Comparison of ENCODE assay signal across 8 mouse cellular contexts in the genomic region with DNA sequence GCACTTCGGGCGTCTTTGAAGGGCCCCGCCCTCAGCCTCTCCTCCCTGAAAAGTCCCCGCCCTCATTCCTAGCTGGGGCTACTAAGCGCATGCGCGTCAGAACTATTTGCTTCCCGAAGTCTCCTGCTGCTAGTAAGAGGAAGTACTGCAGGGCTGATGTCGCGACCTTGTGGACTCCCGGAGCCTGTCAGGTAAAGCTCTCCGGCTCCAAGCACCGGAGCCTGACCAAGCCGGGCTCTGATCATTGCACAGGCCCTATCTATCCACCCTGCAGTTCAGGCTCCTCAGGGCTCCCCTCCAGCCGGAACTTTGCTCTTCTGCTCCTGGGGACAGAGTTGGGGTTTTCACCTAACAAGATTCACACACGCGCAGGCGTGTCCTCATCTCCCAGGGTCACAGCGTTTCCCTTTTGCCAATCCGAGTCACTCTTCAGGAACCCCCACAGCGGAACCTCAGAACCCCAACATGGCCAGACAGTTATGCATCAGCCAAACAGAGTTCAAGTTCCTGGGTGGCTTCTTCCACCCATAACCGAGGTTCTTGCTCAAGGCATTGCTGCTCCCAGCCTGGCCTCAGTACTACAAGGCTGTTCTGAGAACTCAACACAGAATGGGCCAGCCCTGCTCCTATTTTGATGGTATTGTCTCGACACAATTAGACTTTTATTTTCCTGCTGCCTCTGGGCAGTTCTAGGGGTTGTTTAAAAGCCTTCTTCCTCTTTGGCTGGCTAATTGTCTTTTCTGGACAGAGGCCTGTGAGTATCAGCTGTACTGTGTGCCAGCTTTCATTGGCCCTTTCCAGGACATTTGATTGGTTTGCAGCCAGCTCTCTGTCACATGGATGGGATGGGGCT. TPM values are rescaled to one million over a fixed set of nuclear protein-coding genes. Genes with fewer than 3 reads are reported as not detected.
DNase-seq lines count a peak whose midpoint lies in the region; ATAC-seq and TF ChIP-seq lines count a peak whose summit lies in the region.

Gene Nudt7, plus strand, starts transcription at position 48 of the 853 bp plus-strand sequence.

- H3K36me3 ChIP-seq in erythroblast, embryonic 14.5 days (ENCODE audit: control insufficient read depth), result peaks cover 5% of the 10 kb centered on the region
- H3K36me3 ChIP-seq in heart, embryonic 10.5 days, result no peaks in the 10 kb centered on the region
- H3K36me3 ChIP-seq in kidney, embryonic 14.5 days (ENCODE audit: control insufficient read depth, insufficient read depth, low read length), result no peaks in the 10 kb centered on the region
- no peaks in the 10 kb centered on the region for H3K36me3 ChIP-seq in limb, embryonic 14.5 days (ENCODE audit: control insufficient read depth, insufficient read depth, low read length)
- H3K36me3 ChIP-seq in midbrain, embryonic 16.5 days (ENCODE audit: control insufficient read depth, insufficient read depth, low read length), result no peaks in the 10 kb centered on the region

- H3K27ac ChIP-seq in heart, embryonic 10.5 days, result peak within 1 kb of the TSS; percentile 91
- H3K27ac ChIP-seq in kidney, embryonic 14.5 days (ENCODE audit: low read depth, low read length), result 0 out of 2 replicates have a peak within 1 kb of the TSS, but pooled peaks have one; percentile 48
- no peak within 1 kb of the TSS; the same call in 1 of the 2 replicates for H3K27ac ChIP-seq in limb, embryonic 14.5 days (replicated peaks; ENCODE audit: low read depth, low read length)
- H3K27ac ChIP-seq in midbrain, embryonic 16.5 days (ENCODE audit: low read length), result peak within 1 kb of the TSS; percentile 13; the same call in 1 of the 2 replicates

- H3K9ac ChIP-seq in kidney, embryonic 14.5 days (ENCODE audit: low read depth, low read length), result peak within 1 kb of the TSS; percentile 63
- peak within 1 kb of the TSS; percentile 66 for H3K9ac ChIP-seq in limb, embryonic 14.5 days (ENCODE audit: low read depth, low read length, severe bottlenecking)
- H3K9ac ChIP-seq in midbrain, embryonic 16.5 days (ENCODE audit: low read depth, low read length), result peak within 1 kb of the TSS; percentile 31

- peaks cover 41% of the 10 kb centered on the region for H3K4me1 ChIP-seq in erythroblast, embryonic 14.5 days (ENCODE audit: control insufficient read depth)
- peaks cover 8% of the 10 kb centered on the region; the same call in 1 of the 2 replicates for H3K4me1 ChIP-seq in heart, embryonic 10.5 days
- no peaks in the 10 kb centered on the region for H3K4me1 ChIP-seq in kidney, embryonic 14.5 days (ENCODE audit: control insufficient read depth, insufficient read depth, low read length)
- peaks cover 8% of the 10 kb centered on the region for H3K4me1 ChIP-seq in limb, embryonic 14.5 days (ENCODE audit: control insufficient read depth, insufficient read depth, low read length)
- no peaks in the 10 kb centered on the region; the same call in 1 of the 2 replicates for H3K4me1 ChIP-seq in midbrain, embryonic 16.5 days (ENCODE audit: control insufficient read depth, insufficient read depth, low read length)

- H3K4me2 ChIP-seq in kidney, embryonic 14.5 days (replicated peaks; ENCODE audit: low read depth, low read length), result peak within 1 kb of the TSS; percentile 87
- peak within 1 kb of the TSS; percentile 71 for H3K4me2 ChIP-seq in limb, embryonic 14.5 days (replicated peaks; ENCODE audit: low read depth, low read length, severe bottlenecking)
- H3K4me2 ChIP-seq in midbrain, embryonic 16.5 days (ENCODE audit: low read length), result peak within 1 kb of the TSS; percentile 70

- H3K4me3 ChIP-seq in erythroblast, embryonic 14.5 days (replicated peaks), result peak within 1 kb of the TSS; percentile 73
- peak within 1 kb of the TSS; percentile 69 for H3K4me3 ChIP-seq in heart, embryonic 10.5 days
- H3K4me3 ChIP-seq in kidney, embryonic 14.5 days (ENCODE audit: low read length), result peak within 1 kb of the TSS; percentile 61
- H3K4me3 ChIP-seq in limb, embryonic 14.5 days (replicated peaks; ENCODE audit: low read length), result peak within 1 kb of the TSS; percentile 55
- peak within 1 kb of the TSS; percentile 33 for H3K4me3 ChIP-seq in midbrain, embryonic 16.5 days (ENCODE audit: low read depth, low read length)

- peak; percentile 84 to 88 for DNase-seq in B cell, adult 2 months
- peak; percentile 57 for DNase-seq in brain, embryonic 18.5 days (ENCODE audit: low read depth, low spot score)
- DNase-seq in heart, embryonic 10.5 days (ENCODE audit: low spot score), result peak; percentile 98
- peak; percentile 96 for DNase-seq in limb, embryonic 14.5 days (ENCODE audit: low spot score)
- DNase-seq in spleen, postnatal 10 days (ENCODE audit: low spot score in 2 of 2), result peak; percentile 65 to 86

- H3K9me3 ChIP-seq in erythroblast, embryonic 14.5 days (ENCODE audit: control insufficient read depth, low read length), result no peaks in the 10 kb centered on the region
- H3K9me3 ChIP-seq in heart, embryonic 10.5 days, result no peaks in the 10 kb centered on the region
- no peaks in the 10 kb centered on the region for H3K9me3 ChIP-seq in kidney, embryonic 14.5 days (ENCODE audit: control insufficient read depth, low read length)
- H3K9me3 ChIP-seq in limb, embryonic 14.5 days (ENCODE audit: control insufficient read depth, low read length), result no peaks in the 10 kb centered on the region
- H3K9me3 ChIP-seq in midbrain, embryonic 16.5 days (replicated peaks; ENCODE audit: control insufficient read depth, low read length, poor library complexity, severe bottlenecking), result no peaks in the 10 kb centered on the region

- TF ChIP-seq POLR2A in limb, embryonic 14.5 days (IDR thresholded peaks at IDR 0.05; ENCODE audit: borderline replicate concordance, extremely low read depth, insufficient read depth, insufficient read length), result no peak

- peak; percentile 97 for ATAC-seq in kidney, embryonic 14.5 days (ENCODE audit: low FRiP score, low TSS enrichment)
- ATAC-seq in limb, embryonic 14.5 days (ENCODE audit: low FRiP score, low read depth), result peak; percentile 93
- peak; percentile 67 for ATAC-seq in midbrain, embryonic 16.5 days

- no peaks in the 10 kb centered on the region for H3K27me3 ChIP-seq in erythroblast, embryonic 14.5 days (ENCODE audit: control insufficient read depth)
- no peaks in the 10 kb centered on the region for H3K27me3 ChIP-seq in heart, embryonic 10.5 days (ENCODE audit: insufficient read depth, poor library complexity, severe bottlenecking)
- no peaks in the 10 kb centered on the region for H3K27me3 ChIP-seq in kidney, embryonic 14.5 days (ENCODE audit: control insufficient read depth, insufficient read depth, low read length)
- no peaks in the 10 kb centered on the region for H3K27me3 ChIP-seq in limb, embryonic 14.5 days (ENCODE audit: control insufficient read depth, insufficient read depth, low read length)
- H3K27me3 ChIP-seq in midbrain, embryonic 16.5 days (ENCODE audit: control insufficient read depth, insufficient read depth, low read depth, low read length), result no peaks in the 10 kb centered on the region

- WGBS in heart, embryonic 10.5 days, result 4% methylated on average over 23 of the region's 23 CpGs
- 2% methylated on average over 23 of the region's 23 CpGs for WGBS in kidney, embryonic 14.5 days
- 4% methylated on average over 23 of the region's 23 CpGs for WGBS in limb, embryonic 14.5 days
- WGBS in midbrain, embryonic 16.5 days, result 3% methylated on average over 23 of the region's 23 CpGs

RNA-seq across cellular contexts. Expression of gene Nudt7, which starts in this region (rescaled TPM):
- polyA plus RNA-seq in erythroblast, embryonic 14.5 days (2012), result 0.16 TPM in 1 of 2 replicates, not detected in the other
- polyA plus RNA-seq in heart, embryonic 10.5 days (2016; fragmentation: Nextera tagmentation; extraction: Ambion mirVana), result 20.5 and 23.8 TPM in 2 replicates
- polyA plus RNA-seq in kidney, embryonic 14.5 days (2014; fragmentation: Nextera tagmentation; extraction: Ambion mirVana), result 15.6 and 18.6 TPM in 2 replicates
- polyA plus RNA-seq in limb, embryonic 14.5 days (2012; rRNA removed), result 10.7 and 10.9 TPM in 2 replicates
- polyA plus RNA-seq in limb, embryonic 14.5 days (2014; fragmentation: Nextera tagmentation; extraction: Ambion mirVana), result 14.5 and 15.3 TPM in 2 replicates
- 2.9 and 3.7 TPM in 2 replicates for polyA plus RNA-seq in midbrain, embryonic 16.5 days (2015; fragmentation: Nextera tagmentation; extraction: Ambion mirVana)
